Mouse (Mus musculus) cerebellum, postnatal 14 days (tissue): ENCODE measurements around the gene Fam234b.
A peak's percentile ranks its signal among the peaks of the same experiment; 100 is the strongest.

Experiments
- DNase-seq, 2 experiments: peaks; one replicate each; pipeline ENCODE4 v3.0.0; 2021; ENCODE audit warnings: mixed read lengths in 2 of 2

Gene Fam234b

GRCm38 (mm10) chr6:135183961-135184360 is 13.8 kb upstream of the Fam234b start:
- no peak for DNase-seq

DNA sequence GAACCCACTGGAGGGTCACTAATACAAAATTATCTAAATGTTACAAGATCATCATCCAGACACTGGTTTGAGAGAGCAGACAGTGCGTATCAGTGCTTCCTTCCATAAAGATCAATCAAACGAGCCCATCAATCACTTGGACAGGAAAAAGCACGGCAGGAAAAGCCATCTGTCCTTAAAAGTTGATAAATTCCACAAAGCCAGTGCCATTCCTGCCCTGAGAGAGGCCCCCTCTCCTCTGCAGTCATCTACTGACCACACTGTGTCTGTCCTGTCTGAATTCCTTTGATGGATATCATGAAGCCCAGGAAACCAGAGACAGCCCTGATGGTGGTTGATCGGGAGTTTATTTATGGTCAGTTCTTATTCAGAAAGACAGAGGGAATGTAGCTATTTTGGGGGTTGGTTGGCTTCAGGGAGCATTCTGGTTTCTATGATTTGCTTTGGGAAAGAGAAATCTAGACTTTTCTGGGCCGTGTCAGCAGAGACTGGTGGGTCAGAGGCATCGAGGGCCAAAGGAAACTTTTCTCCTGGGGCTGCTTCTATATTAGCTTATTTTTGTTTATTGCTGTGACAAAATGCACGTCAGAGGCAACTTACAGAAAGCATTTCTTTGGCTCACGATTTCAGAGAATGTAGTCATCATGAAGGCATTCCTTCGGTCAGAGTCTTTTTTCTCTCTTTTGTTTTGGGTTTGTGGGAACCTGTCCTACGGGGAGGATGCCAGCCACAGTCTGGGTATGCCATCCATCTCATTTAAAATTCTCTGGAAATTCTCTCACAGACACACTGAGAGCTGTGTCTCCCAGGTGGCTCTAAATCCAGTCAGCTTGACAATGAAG is 10.5 kb upstream of the Fam234b start:
- no peak for DNase-seq

DNA sequence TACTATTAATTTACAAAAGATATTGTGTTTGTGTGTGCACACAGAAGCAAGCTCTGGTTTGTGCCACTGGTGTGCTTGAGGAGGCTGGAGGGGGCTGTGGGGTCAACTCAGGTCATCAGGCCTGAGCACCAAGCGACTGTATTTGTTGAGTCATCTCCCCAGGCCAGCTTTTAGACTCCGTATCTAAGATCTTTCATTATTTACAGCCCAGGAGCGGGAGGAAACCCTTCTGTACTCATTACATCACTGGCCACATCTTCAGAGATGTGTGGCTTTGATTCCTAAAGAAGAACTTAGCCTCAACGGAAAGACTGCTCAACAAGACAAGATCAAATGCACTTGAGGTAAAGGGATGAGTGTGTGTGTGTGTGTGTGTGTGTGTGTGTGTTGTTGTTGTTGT is 9.1 kb upstream of the Fam234b start:
- no peak for DNase-seq

DNA sequence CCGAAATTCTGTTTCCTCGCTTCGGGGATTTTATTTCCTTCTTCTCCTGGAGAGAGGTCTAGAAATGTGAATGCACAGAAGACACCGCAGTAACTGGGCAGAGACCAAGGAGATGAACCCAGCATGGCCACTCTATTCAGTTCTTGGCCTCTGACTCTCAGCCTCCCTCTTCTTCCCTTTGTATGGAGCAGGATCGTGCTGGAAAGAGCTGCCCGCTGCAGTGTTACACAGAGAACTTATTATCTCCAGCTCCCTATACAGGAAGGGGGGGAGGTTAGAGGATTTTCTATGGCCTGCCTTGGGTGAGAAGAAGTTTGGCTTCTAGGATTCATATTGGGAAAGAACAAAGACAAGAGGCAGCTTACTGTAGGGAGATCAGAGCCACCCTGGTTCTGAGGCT is 7.7 kb upstream of the Fam234b start:
- DNase-seq, result no peak

DNA sequence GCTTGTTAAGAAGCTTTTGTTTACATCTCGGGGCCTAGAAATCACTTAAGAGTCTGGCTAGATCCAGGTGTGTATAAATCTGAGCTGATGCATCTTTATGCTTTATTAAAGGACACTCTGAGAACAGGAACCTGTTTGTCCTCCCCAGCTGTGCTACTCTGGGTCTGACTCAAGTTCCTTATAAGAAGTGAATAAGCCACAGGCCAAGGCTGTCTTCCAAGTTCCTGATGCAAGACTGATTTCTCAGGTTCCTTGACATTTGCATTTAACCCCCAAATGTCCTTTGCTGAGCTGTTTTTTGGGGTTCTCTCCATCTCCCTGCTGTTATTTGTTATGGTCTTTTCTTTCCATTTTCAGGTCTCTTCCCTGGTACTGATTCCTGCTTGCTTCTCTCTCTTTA is 5.9 kb upstream of the Fam234b start:
- DNase-seq, result no peak

GRCm38 (mm10) chr6:135192993-135193392 is 4.8 kb upstream of the Fam234b start:
- no peak for DNase-seq

GRCm38 (mm10) chr6:135193733-135194132 is 4.0 kb upstream of the Fam234b start:
- no peak for DNase-seq

DNA sequence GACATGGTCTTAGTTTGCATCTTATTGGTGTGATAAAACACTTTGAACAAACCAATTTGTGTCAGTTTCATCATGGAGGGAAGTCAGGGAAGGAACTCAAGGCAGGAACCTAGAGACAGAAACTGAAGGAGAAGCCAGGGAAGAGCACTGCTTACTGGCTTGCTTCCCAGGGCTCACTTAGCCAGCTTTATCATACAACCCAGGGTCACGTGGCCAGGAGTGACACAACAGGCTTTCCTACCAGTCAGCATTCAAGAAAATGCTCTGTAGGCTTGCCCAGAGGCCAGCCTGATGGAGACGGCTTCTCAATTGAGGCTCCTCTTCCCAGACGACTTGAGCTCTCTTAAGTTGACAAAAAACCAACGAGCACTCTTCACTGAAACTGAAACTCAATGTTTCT is 2.9 kb upstream of the Fam234b start:
- DNase-seq, result no peak

- no peak for DNase-seq
Measured at GRCm38 (mm10) chr6:135196707-135197106, 1.1 kb upstream of the Fam234b start.

DNA sequence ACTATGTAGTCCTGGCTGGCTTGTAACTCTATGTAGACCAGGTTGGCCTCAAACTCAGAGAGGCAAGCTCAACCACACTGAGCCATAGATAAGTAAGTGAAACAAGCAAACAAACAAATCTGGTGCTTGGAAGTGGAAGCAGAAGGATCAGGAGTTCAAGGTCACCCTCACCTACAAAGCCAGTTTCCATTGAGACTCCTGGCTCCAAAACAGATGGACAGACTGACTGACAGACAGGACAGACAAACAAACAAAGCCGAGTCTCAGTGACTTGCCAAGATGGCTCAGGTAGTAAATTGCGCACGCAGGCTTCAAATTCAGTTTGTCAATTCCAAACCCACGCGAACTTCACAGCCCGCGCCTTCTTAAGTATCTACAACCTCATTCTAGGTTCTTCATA is 331 bp upstream of the Fam234b start:
- no peak for DNase-seq

DNA sequence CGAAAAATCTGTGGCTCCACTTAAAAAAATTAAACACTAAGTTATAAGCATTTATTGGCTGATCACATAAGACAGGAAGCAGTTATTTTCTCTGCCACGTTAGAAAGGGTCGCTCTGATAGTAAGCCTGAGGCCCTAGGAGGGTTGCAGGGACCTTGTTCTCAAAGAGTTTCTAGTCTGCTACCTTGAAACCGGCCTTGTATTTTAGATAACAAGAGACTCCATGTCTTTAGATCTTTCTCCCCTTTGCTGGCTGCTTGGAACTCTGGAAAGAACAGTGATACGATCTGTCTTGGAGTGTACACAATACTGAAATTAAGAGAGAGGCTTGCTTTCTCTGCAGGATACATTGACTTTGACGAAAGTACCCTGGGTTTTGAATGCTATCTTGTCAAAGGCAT is 949 bp downstream of the Fam234b start:
- DNase-seq, result no peak

- DNase-seq, result no peak
Measured at GRCm38 (mm10) chr6:135200122-135200957, 2.6 kb downstream of the Fam234b start.

- DNase-seq, result no peak
Measured at GRCm38 (mm10) chr6:135202668-135203067, 4.9 kb downstream of the Fam234b start.

- DNase-seq, result no peak
Measured at GRCm38 (mm10) chr6:135203737-135204136, 6.0 kb downstream of the Fam234b start.

DNA sequence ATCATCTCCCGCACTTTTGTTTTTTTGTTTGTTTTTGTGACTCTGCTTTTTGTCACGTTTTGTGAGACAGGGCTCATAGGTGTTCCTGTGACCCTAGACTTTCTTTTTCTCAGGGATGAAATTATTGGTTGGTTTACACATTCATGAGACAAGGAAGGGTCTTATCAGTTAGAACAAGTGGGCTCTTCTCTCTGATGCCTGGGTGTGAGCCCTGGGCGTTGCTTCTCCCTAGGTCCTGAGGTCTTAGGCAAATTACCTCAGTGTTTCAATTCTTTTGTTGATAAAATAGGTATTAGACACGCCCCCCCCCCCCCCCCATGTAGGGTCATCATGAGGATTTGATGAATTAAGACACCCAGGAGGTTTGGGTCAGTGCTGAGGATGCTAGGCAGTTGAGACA is 7.1 kb downstream of the Fam234b start:
- DNase-seq, result no peak

DNA sequence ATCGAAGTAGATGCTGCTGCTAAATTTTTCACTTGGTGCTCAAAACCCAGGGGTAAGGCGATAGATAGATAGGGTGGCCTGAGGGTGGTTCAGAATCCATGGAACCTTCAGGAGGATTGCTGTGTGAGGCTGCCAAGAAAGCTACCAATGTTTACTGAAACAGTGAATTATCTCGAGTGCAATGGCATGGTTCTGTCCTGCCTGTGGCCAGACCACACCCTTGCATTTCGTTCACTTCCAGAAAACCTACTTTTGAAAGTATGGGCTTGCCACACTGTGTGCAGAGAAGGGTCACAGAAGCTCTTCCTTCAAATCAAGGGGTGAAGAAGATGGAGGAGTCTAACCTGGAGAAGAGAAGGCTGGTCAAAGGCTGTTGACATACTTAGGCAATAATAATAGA is 8.0 kb downstream of the Fam234b start:
- DNase-seq, result no peak

- no peak for DNase-seq
Measured at GRCm38 (mm10) chr6:135206909-135207308, 9.1 kb downstream of the Fam234b start.

GRCm38 (mm10) chr6:135211169-135211568 is 13.4 kb downstream of the Fam234b start:
- no peak for DNase-seq

- no peak for DNase-seq
Measured at GRCm38 (mm10) chr6:135212666-135213065, 14.9 kb downstream of the Fam234b start.

DNA sequence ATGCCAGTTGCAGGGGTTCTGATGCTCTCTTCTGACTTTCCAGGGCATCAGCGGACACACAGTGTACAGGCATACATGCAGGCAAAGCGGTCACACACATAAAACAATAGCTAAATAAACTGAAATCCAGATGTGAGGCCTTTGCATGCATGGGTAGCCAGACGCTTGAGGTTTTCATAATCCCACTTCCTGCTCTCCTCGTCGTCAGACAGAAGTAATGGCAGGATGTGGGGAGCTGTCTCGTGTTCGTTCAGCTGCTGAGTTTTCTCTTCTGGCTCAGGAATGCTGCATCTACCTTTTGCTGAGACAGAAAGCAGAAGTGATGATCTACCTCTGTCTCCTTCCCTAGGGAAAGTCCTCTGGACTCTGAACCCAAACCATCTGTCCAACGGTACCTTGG is 20.6 kb downstream of the Fam234b start:
- DNase-seq, result no peak

DNA sequence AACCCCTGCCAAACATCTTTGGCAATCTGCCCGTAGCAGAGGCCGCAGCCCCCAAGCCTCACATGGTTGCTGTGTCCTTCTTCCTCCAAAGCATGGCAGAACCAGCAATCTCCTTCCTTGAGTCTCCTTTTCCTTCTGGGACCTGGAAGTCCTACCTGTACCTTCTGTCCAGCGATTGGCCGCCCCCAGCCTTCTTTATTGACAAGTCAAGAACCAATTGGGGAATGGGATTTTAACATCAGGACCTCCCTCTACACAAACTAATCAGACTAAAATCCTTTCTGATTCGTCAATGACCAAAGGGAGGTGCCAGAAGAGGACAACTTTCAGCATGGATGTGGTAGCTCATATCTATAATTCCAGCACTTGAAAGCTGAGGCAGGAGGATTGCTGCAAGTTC is 22.1 kb downstream of the Fam234b start:
- DNase-seq, result peak; percentile 22 to 24

- DNase-seq, result no peak
Measured at GRCm38 (mm10) chr6:135223786-135224416, 26.1 kb downstream of the Fam234b start.

DNA sequence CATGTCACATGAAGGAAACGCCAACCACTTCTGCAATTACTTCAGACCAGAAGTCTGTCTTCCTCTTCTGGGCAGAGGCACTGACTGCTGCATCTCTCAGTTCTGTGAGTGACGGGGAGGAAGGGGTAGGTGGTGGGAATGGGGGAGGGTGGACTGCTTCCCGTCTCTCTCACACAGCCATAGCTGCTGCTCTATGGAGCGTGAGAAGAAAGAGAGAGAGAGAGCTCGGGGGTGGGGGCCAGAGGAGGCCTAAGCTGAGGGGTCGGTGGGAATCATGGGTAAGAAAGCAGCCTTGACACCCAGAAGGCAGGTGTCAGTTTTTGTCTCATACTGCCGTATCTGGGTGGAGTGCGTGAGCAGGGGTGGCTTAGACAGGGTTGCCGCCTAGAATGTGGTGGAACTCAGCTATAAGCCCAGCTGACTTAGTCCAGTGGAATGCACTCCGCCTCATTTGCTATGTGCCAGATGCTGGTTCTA is 30.7 kb downstream of the Fam234b start:
- DNase-seq, result no peak
